Mouse (Mus musculus): ENCODE results near the gene Gm17093. TPM values are rescaled to one million over a fixed set of nuclear protein-coding genes. Genes with fewer than 3 reads are reported as not detected.
"Not testable (repeated sequence)": the region's sequence is repeated elsewhere in the genome, so short reads cannot be mapped to it uniquely, and the experiment has no call there.

Gene Gm17093
- not detected for total RNA-seq (2021)

GRCm38 (mm10) chr14:44517976-44518375 lies at the start of gene Gm17093:
Gm17093 (plus strand) TSS chr14:44518276.
- DNase-seq; intact Hi-C loops (cut with DNase I): not testable (repeated sequence)

- intact Hi-C loops (cut with DNase I); DNase-seq: not testable (repeated sequence)
These were observed 25.9 kb upstream of the Gm17093 start, which contains the start of gene BC061237 for GRCm38 (mm10) chr14:44492163-44492562. BC061237 (plus strand) TSS chr14:44492463.

- intact Hi-C loops (cut with DNase I) = not testable (repeated sequence)
These were observed 29.9 kb downstream of the Gm17093 start for GRCm38 (mm10) chr14:44547961-44548360.

More at GRCm38 (mm10) chr14:44547961-44548360, 29.9 kb downstream of the Gm17093 start:
- DNase-seq = not testable (repeated sequence)

Other genes starting within 250 kb of the Gm17093 start
- not detected for gene Gm8220, start 232.7 kb upstream of the Gm17093 start, total RNA-seq (2021)
- not detected for gene Gm5930, start 179.7 kb upstream of the Gm17093 start, total RNA-seq (2021)
- gene Gm8229, start 152.9 kb upstream of the Gm17093 start, total RNA-seq (2021) = not detected
- gene Gm3371, start 107.6 kb upstream of the Gm17093 start, total RNA-seq (2021) = not detected
- gene Gm8232, start 84.6 kb upstream of the Gm17093 start, total RNA-seq (2021) = not detected
- not detected for gene BC061237, start 25.8 kb upstream of the Gm17093 start, total RNA-seq (2021)
- gene Gm8247, start 64.9 kb downstream of the Gm17093 start, total RNA-seq (2021) = not detected
- gene Gm5624, start 109.7 kb downstream of the Gm17093 start, total RNA-seq (2021) = not detected
- not detected for gene Gm8257, start 188.2 kb downstream of the Gm17093 start, total RNA-seq (2021)
- not detected for gene Gm8267, start 232.1 kb downstream of the Gm17093 start, total RNA-seq (2021)

Data from heart, postnatal 36 days (tissue).